Mouse (Mus musculus): ENCODE data around the gene Mprip. TPM values are rescaled to one million over a fixed set of nuclear protein-coding genes. Genes with fewer than 3 reads are reported as not detected.

Gene Mprip
- polyA plus RNA-seq, 2 experiments from 2014 or later = 21.3 to 29.6 TPM

- no peak for ATAC-seq
These were observed 144.2 kb downstream of the Mprip start for GRCm38 (mm10) chr11:59805256-59805655.

GRCm38 (mm10) chr11:59805656-59806055 is 144.6 kb downstream of the Mprip start:
- no peak for ATAC-seq

GRCm38 (mm10) chr11:59808170-59808960 is 147.3 kb downstream of the Mprip start:
- no peak for ATAC-seq

GRCm38 (mm10) chr11:59809071-59809669 is 148.1 kb downstream of the Mprip start:
- peak; percentile 71 for ATAC-seq

DNA sequence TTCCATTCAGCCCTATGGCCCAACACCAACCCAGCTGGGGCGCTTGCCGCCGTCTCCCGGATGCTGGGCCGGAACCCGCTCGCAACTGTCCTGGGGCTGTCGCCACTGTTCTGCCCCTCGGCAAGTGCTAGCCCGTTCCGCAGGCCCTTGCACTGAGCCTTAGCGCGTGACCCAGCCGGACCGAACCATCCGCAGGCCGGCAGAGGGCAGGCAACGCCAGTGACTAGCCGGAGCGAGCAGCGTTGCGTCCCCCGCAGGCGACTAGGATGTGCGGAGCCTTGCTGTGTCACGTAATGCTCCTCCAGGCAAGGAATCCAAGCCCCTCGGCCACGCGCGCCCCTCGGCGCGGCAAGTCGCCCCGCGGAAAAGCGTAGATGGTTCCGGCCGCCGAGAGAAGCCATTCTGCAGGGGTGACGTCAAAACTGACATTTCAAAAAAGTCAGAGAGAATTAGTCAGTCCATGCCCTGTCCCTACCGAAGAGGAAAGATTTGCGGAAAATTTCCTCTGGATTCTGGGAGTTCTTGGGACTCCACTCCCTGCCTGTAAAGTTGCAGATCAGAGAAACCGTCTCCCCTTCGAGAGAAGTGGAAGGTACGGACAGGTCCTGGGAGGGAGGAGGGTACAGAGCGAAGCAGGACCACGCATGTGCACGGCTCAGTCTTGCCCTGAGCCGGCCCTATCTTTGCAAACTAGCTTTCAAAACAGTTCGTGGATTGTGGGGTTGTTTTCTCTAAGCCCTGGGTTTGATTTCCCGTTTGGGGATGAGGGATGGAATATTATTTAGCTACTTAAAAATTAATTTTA is 148.8 kb downstream of the Mprip start, which contains the start of gene Flcn:
TSS of gene Flcn (minus strand) at position 347 of the 805 bp plus-strand sequence.
- ATAC-seq = peak; percentile 79

- ATAC-seq = no peak
These were observed 149.5 kb downstream of the Mprip start for GRCm38 (mm10) chr11:59810480-59811158.

- ATAC-seq = no peak
These were observed 150.1 kb downstream of the Mprip start for GRCm38 (mm10) chr11:59811211-59811610.

- no peak for ATAC-seq
These were observed 152.2 kb downstream of the Mprip start for GRCm38 (mm10) chr11:59813276-59813675.

DNA sequence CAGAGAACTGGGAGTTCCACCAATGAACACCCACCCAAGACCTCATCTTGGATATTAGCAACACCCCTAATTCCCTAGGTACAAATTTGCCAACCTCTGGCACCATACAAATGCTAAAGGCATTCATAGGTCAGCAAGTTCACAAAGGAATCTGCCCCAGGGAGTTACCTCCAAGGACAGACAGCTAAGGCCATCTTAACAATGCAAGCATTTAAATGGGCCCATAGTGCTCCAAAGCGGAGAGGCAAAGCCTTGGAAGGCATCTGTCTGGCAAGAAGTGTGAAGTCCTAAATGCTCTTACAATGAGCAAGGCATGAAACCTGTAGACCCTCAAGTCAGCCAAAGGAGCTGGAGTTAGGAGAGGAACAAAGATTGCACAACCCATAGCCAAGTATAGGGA is 153.2 kb downstream of the Mprip start:
- no peak for ATAC-seq

GRCm38 (mm10) chr11:59814936-59815335 is 153.8 kb downstream of the Mprip start:
- no peak for ATAC-seq

DNA sequence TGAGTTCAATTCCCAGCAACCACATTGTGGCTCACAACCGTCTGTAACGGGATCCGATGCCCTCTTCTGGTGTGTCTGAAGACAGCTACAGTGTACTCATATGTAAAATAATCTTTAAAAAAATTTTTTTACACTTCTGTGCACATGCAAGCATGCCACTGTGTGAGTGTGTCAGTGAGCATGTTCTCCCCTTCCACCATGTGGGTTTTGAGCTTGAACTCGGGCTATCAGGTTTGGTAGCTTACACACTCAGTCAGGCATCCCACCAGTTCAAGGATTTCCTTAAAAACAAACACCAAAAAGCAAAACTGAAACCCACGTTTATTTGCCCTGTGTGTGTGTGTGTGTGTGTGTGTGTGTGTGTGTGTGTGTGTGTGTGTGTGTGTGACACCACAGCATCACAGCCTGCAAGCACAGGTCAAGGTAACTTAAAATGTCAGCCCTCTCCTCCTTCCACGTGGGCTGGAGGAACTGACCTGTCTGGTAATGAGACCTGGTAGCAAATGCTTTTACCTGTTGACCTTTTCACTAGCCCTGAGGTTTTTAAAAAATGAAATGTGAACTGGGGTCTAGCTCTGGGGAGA is 154.5 kb downstream of the Mprip start:
- no peak for ATAC-seq

- ATAC-seq = no peak
These were observed 156.8 kb downstream of the Mprip start for GRCm38 (mm10) chr11:59817916-59818315.

- no peak for ATAC-seq
These were observed 160.5 kb downstream of the Mprip start for GRCm38 (mm10) chr11:59821625-59822024.

Other genes with a start within 250 kb of the Mprip start
- gene Jmjd4, start 211.3 kb upstream of the Mprip start, polyA plus RNA-seq (2017; shearing (Covaris generic)) = 1 to 10 TPM; 3.9 to 6.9 TPM
- gene Snap47, start 210.1 kb upstream of the Mprip start, polyA plus RNA-seq (2017; shearing (Covaris generic)) = 10 to 100 TPM; 52.6 to 67.3 TPM
- 1 to 10 TPM; 6.0 to 6.9 TPM for gene Zfp867, start 188.8 kb upstream of the Mprip start, polyA plus RNA-seq (2017; shearing (Covaris generic))
- 10 to 100 TPM in 1 of 2 experiments, 1 to 10 TPM in 1; 8.6 to 14.2 TPM for gene Zkscan17, start 134.6 kb upstream of the Mprip start, polyA plus RNA-seq (2017; shearing (Covaris generic))
- gene Nlrp3, start 119.7 kb upstream of the Mprip start, polyA plus RNA-seq (2017; shearing (Covaris generic)) = not detected
- gene Olfr222, start 85.1 kb upstream of the Mprip start, polyA plus RNA-seq (2017; shearing (Covaris generic)) = not detected
- gene Olfr223, start 68.0 kb upstream of the Mprip start, polyA plus RNA-seq (2017; shearing (Covaris generic)) = not detected
- gene Pld6, start 126.3 kb downstream of the Mprip start, polyA plus RNA-seq (2017; shearing (Covaris generic)) = under 1 TPM in 1 of 2 experiments, not detected in 1; 0.36 TPM
- 10 to 100 TPM; 26.9 to 39.0 TPM for gene Flcn, start 148.7 kb downstream of the Mprip start, polyA plus RNA-seq (2017; shearing (Covaris generic))
- 1 to 10 TPM; 7.3 to 7.8 TPM for gene Nt5m, start 178.1 kb downstream of the Mprip start, polyA plus RNA-seq (2017; shearing (Covaris generic))
- gene Cops3, start 178.5 kb downstream of the Mprip start, polyA plus RNA-seq (2017; shearing (Covaris generic)) = 10 to 100 TPM; 74.8 to 80.6 TPM

All from CD4-positive, CD25-positive, alpha-beta regulatory T cell, adult 4 months (primary cell).